Mouse (Mus musculus) lung, adult 18-20 months (tissue): ENCODE measurements around the gene Bmper.

ENCODE experiments used
- DNase-seq, 2 experiments: peaks; one replicate each; pipeline ENCODE4 v3.0.0; 2022; ENCODE audit warnings: mixed read lengths in 2 of 2

Bmper gene

GRCm38 (mm10) chr9:23377831-23378730, 155.2 kb downstream of the Bmper start:
- DNase-seq: no peak

DNA sequence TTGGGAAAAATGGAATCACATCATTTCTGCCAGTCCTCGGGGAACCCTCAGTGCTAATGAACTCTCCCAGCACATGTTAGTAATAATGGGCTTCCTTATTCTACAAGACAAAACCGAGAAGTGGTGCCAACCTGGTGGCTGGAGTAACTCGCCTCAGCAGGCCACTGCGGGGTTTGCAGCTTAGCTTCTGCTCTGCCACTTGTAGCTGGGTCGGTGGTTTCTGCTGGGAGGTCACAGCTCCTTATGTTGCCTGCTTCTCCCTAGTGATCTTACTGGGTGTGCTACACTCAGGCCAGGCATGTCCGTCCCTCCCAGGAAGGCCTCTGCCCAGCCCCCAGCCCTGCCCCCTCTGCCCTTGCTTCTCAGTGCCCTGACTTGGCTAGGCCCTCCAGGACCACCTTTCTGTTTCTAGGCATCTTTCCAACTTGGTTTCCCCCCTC, 155.9 kb downstream of the Bmper start:
- DNase-seq: no peak

DNA sequence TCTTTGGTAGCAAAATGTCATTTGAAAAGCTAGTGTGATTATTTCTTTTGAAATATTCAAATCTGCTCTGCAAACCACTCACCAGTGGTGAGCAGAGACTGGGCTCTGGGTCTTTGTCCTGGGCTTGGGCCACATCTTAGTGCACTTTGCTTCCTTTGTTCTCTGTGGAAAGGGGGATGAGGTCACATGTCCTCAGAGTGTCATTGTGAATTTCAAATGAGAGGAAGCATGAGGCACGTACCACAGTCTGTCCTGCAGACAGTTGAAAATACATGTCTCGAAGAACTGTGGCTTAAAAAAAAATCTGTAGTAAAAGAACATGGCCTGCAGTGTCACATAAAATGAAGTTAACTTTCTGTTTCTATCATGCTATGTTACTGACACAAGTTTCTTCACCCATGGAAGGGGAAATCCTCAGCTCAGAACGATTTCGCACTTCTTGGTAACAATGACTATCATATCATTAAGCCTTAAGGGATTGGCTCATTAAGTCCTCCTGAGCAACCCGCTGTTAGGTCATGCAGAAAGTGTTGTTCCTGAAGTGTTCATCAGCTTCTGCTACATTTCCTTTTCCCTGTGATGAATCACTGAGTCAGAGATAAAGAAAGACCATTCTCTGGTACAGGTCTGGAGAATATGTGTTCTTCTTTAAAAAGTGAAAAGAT, 157.4 kb downstream of the Bmper start:
- DNase-seq: no peak

GRCm38 (mm10) chr9:23383291-23383690, 160.4 kb downstream of the Bmper start:
- DNase-seq: peak in 1 of 2 experiments; percentile 4

DNA sequence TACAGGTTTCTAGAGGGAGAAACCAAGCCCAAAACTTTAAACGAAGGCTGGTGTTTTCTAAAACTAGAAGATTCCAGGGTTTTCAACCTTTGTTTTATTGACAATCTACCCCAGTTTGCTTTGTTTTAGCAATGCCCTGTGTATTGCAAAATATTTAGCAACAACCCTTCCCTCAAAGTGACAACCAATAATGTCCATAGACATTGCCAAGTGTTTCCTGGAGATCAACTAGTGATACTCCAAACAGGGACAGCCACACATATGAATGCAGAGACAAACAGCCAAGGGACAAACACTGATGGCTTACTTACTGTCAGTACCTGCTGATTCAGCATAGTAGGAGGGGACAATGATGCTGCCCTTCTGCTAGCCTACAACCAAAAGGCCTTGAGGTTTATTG, 161.0 kb downstream of the Bmper start:
- no peak for DNase-seq

- DNase-seq: no peak
Measured at GRCm38 (mm10) chr9:23384880-23385279, 162.0 kb downstream of the Bmper start.

- no peak for DNase-seq
Measured at GRCm38 (mm10) chr9:23386201-23386600, 163.3 kb downstream of the Bmper start.

- DNase-seq: no peak
Measured at GRCm38 (mm10) chr9:23390118-23390517, 167.2 kb downstream of the Bmper start.

DNA sequence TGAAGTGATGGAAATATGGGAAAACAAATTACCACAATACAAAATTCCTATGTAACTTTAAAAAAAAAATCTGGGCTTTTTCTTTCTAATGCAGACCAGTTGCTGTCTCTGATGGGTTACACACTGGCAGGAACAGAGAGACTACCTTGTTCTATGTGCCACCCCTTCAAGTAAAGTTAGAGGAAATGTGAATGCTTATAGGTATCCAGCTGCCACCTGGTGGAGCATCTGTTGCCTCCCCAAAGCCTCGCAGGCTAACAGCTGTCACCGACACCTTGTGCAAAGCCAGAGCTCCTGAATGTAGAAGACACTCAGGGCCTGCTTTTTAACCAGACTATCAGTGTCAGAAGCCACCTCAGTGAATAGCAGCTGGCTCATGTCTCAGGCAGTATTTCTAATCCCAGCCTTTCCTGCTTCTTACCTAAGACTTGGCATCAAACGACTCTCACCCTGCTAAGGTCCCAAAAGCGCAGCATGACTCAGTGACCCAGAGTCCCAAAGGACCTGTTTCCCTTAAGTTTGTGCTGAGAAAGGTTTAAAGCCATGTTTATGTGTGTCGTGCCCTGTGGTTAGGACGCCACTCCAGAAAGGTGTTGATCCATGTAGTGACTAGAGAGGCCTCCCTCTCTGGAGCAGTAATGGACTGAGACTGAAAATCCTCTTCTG, 171.9 kb downstream of the Bmper start:
- DNase-seq: peak; percentile 34 to 56

DNA sequence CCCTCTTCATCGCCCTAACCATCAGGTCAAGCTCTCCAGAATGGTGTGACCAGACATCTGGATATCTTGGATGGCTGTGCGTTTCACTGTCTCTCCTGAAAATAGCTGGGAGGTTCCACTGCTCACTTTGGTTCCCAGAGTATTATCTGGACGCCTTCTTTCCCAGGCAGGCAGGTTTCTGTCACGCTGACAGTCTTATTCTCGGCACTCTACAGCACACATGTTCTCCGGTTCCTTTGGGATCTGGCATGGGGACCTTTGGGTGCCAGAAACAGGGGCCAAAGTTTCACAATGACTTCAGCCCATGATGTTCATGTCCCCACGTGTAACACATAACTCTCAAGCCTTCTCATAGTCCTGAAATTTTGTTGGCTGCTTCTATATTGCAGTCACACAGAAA, 173.3 kb downstream of the Bmper start:
- DNase-seq: peak; percentile 6 to 40

DNA sequence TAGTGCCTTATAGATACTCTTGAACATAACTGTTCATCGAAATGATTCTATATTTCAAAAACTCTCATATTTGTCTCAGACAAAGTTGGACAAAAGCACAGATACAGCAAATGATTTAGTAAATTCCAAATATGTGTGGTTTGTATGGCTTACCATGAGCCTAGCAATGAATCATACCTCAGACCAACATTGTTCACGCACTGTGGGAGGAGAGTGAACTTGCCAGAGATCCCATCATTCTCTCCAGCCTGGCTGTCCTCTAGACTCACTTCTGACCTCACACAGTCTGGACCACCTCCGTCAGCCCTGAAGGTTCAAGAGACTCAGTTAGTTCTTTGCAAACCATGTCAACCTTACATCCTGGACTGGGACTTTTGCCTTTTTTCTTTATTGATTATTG, 175.0 kb downstream of the Bmper start:
- no peak for DNase-seq

DNA sequence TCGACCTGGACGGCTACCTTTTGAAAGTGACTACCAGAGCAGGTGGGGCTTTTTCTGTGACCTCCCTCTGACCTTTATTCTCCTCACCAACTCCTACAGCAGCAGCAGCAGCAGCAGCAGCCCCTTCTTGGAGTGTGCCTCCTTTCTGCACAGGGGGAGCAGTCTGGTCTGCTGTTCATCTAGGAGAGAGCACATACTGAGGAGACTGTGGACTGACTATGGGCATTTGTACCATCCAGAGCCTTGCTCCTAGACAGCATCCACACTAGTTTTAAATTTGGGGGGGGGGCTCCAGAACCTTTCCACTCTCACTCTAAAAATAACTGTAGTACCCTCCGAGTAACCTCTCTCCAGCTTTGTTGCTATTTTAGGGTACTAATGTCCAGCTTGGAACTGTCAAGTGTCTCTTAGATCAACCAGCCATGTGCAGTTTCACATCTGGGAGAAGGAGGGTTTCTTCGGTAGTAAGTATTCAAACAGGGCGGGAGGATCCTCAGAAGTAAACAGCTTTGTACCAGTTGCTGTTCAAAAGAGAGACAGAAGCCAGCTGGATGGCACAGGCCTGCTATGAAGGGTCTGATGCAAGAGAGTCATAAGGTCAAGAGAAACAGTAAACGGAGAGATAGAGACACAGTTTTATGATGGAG, 176.9 kb downstream of the Bmper start:
- DNase-seq: peak; percentile 10 to 27

GRCm38 (mm10) chr9:23407416-23407815, 184.5 kb downstream of the Bmper start:
- DNase-seq: no peak

- DNase-seq: no peak
Measured at GRCm38 (mm10) chr9:23407935-23408781, 185.3 kb downstream of the Bmper start.

- no peak for DNase-seq
Measured at GRCm38 (mm10) chr9:23410567-23410966, 187.7 kb downstream of the Bmper start.

DNA sequence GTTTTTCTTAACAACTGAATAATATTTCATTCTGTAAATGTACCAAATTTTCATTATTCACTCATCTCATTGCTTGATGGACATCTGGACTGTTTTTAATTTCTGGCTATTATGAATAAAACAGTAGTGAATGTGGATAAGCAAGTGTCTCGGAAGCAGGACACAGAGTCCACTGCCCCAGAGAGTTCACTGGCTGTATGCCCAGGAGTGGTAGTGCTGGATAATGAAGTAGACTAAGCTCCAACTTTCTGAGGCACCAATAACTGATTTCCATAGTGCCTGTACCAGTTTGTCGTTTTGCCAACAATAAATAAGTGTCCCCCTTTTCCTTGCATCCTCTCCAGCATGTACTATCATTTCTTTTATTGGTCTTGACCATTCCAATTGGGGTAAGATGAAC, 190.1 kb downstream of the Bmper start:
- no peak for DNase-seq

GRCm38 (mm10) chr9:23419107-23419506, 196.2 kb downstream of the Bmper start:
- DNase-seq: no peak

GRCm38 (mm10) chr9:23423748-23424147, 200.9 kb downstream of the Bmper start:
- no peak for DNase-seq

DNA sequence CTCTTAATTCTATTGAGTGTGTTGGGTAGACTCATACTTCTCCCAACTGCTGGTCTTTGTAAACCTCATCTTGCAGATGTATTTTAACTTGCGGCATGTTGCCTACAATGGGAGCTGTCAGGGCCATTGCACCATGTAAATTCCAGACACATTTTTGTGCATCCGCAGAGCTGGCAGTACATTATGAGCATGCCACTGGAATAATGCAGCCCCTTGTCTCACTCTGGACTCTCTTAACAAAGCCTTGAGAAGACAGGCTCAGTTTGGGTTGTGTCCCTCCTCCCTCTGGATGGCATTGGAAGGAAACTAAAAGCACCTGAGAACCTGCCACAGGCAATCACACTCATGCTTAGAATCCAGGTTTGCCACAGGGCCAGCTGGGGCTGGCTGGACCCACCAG, 209.8 kb downstream of the Bmper start:
- no peak for DNase-seq

GRCm38 (mm10) chr9:23433238-23433637, 210.4 kb downstream of the Bmper start:
- DNase-seq: no peak

DNA sequence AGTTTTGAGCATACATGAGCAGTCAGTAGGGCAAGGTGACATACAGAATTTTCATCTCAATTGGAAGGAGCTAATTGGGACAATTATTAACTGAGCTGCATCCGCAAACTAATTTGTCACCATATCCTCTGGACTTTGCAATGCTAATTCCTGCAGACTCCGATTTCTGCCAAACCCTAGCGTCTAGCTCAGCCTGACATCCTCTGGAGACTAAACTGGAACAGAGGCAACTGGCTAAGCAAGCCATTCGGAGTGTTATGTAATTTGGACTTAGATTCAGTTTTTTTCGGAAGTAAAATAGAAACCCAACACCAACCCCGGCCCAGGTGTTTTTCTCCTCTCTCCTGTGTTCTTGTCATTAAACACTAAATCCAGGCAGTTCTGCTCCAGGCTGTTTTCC, 213.9 kb downstream of the Bmper start:
- no peak for DNase-seq

DNA sequence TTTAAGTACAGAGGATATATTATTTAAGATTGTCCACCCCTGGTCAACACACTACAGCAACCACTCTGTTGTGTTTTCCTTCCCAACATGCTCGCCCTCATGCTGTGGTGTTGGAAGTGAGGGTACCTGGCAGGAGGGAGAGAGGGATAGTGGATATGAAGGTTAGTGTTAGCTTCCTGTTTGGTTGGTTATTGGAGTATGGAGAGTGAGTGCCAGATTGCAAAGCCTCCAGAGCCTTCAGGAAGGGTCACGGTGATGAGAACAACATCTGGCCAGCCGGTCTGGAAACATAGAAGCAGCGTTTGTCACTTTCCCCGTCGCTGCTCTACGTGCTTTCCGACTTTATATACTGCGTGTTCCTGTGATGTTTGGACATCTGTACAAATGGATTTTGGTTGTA, 215.8 kb downstream of the Bmper start:
- DNase-seq: no peak
